Mouse (Mus musculus) hindbrain, embryonic 13.5 days (tissue): ENCODE data around the gene Olfr1395. TPM values are rescaled to one million over a fixed set of nuclear protein-coding genes. Genes with fewer than 3 reads are reported as not detected.
"Not testable (repeated sequence)": the region's sequence is repeated elsewhere in the genome, so short reads cannot be mapped to it uniquely, and the experiment has no call there.

Source experiments
- ATAC-seq: fragments of 200-750 bp; cut with Nextera tagmentation; 2 replicates; pipeline ENCODE4 v1.8.0; 2017; ENCODE audit warnings: moderate TSS enrichment; ENCODE audit not compliant: low FRiP score
- H3K27ac ChIP-seq: fragments of 300-500 bp; sonication (generic); 2 replicates; pipeline ENCODE4 v1.5.1; 2015; ENCODE audit warnings: inconsistent platforms, mild to moderate bottlenecking, moderate library complexity
- H3K27me3 ChIP-seq: fragments of 300-500 bp; sonication (generic); 2 replicates; pipeline ENCODE4 v1.6.1; 2015; ENCODE audit warnings: mild to moderate bottlenecking, inconsistent platforms
- H3K36me3 ChIP-seq: fragments of 300-500 bp; sonication (generic); 2 replicates; pipeline ENCODE4 v1.6.1; 2015; ENCODE audit warnings: mild to moderate bottlenecking, inconsistent platforms
- H3K4me1 ChIP-seq: fragments of 300-500 bp; sonication (generic); replicated peaks from 2 replicates; pipeline ENCODE4 v1.6.1; 2015; ENCODE audit warnings: inconsistent platforms
- H3K4me2 ChIP-seq: fragments of 300-500 bp; sonication (generic); 2 replicates; pipeline ENCODE4 v1.6.1; 2015; ENCODE audit warnings: inconsistent platforms, mild to moderate bottlenecking, moderate library complexity
- H3K4me3 ChIP-seq: fragments of 300-500 bp; sonication (generic); 2 replicates; pipeline ENCODE4 v1.5.1; 2015; ENCODE audit warnings: mild to moderate bottlenecking, inconsistent platforms
- H3K9ac ChIP-seq: fragments of 300-500 bp; sonication (generic); 2 replicates; pipeline ENCODE4 v1.6.1; 2015; ENCODE audit warnings: mild to moderate bottlenecking, inconsistent platforms
- H3K9me3 ChIP-seq: fragments of 300-500 bp; sonication (generic); 2 replicates; pipeline ENCODE4 v1.6.1; 2016; ENCODE audit warnings: inconsistent platforms
- WGBS: fragments of 180-500 bp; shearing (Covaris S2); methylation state at CpG from one replicate; pipeline ENCODE4 v1.1.7; 2015; 5-methylcytosine and 5-hydroxymethylcytosine counted together
- polyA plus RNA-seq: library from polyadenylated mRNA; unstranded; fragments of >200 nt; fragmentation: Nextera tagmentation; extraction: Ambion mirVana; gene quantifications from 2 replicates; pipeline ENCODE4 v1.2.1, GENCODE M21; 2015

Olfr1395 gene
- polyA plus RNA-seq, 1 experiment from 2014 or later = not detected

GRCm38 (mm10) chr11:49186955-49187488 lies 44.9 kb downstream of the Olfr1395 start, which contains the start of gene Btnl9:
Gene Btnl9 (minus strand): TSS chr11:49187159.
- H3K4me3 ChIP-seq = no peak within 1 kb of the TSS
- H3K9ac ChIP-seq = no peak within 1 kb of the TSS
- H3K27ac ChIP-seq = no peak within 1 kb of the TSS
- WGBS = 85% methylated on average over 8 of the region's 8 CpGs
- H3K36me3 ChIP-seq = no peaks in the 10 kb centered on the region
- ATAC-seq = no peak
- H3K9me3 ChIP-seq = no peaks in the 10 kb centered on the region
- H3K4me2 ChIP-seq = no peak within 1 kb of the TSS
- H3K27me3 ChIP-seq = no peaks in the 10 kb centered on the region
- H3K4me1 ChIP-seq = no peaks in the 10 kb centered on the region

DNA sequence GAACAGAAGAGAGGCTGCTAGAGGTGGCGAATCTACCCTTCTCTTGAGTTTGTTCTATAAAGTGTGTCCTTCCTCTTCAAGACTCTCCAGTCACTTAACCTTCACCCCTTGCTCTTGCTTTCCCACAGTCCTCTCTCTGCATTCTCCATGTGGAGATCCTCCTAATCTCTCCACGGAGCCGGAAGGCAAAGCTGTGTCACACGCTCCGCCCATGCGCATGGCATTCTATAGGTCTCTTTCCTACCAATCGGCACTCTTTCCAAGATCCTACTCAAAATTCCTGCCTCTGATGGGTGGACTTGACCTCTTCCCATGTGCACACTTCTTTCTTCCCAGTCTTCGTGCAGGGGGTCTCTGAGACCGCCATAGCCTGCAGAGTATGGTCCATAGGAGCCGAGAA lies 45.6 kb downstream of the Olfr1395 start:
- Histone ChIP-seq H3K27me3 (no peaks in the 10 kb centered on the region), H3K4me1 (no peaks in the 10 kb centered on the region), H3K4me2 (no peak overlapping the region), H3K9me3 (no peaks in the 10 kb centered on the region), H3K27ac (no peak overlapping the region), H3K36me3 (no peaks in the 10 kb centered on the region), H3K9ac (no peak overlapping the region), H3K4me3 (no peak overlapping the region)
- WGBS = 82% methylated on average over 10 of the region's 10 CpGs
- ATAC-seq = no peak

GRCm38 (mm10) chr11:49189737-49190136 lies 47.7 kb downstream of the Olfr1395 start:
- ATAC-seq = no peak
- no peaks in the 10 kb centered on the region for H3K9me3 ChIP-seq
- H3K9ac ChIP-seq = no peak overlapping the region
- 11% methylated on average over 7 of the region's 7 CpGs for WGBS
- no peak overlapping the region for H3K27ac ChIP-seq
- H3K27me3 ChIP-seq = no peaks in the 10 kb centered on the region
- no peak overlapping the region for H3K4me3 ChIP-seq
- no peaks in the 10 kb centered on the region for H3K4me1 ChIP-seq
- no peaks in the 10 kb centered on the region for H3K36me3 ChIP-seq
- no peak overlapping the region for H3K4me2 ChIP-seq

DNA sequence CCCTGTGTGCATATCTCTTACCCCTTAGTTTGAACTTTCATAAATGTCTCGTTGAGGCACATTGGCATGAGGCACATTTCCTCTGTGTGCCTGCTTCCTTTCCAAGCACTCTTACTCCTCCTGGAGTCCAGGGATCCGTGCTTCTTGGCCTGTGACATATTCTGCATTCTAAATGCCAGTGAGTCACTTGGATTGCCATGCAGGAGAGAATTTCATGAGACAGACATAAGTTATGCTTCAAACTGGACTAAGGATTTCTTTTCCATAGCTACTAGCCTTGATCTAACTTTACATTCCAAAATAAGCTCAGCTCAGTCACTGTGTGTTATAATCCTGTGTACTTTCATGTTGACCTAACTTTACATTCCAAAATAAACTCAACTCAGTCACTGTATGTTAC lies 49.0 kb downstream of the Olfr1395 start:
- no peak overlapping the region for H3K4me2 ChIP-seq
- ATAC-seq = no peak
- 61% methylated on average over 2 of the region's 2 CpGs for WGBS
- H3K9me3 ChIP-seq = no peaks in the 10 kb centered on the region
- no peak overlapping the region for H3K4me3 ChIP-seq
- H3K27me3 ChIP-seq = no peaks in the 10 kb centered on the region
- H3K4me1 ChIP-seq = no peaks in the 10 kb centered on the region
- H3K9ac ChIP-seq = no peak overlapping the region
- H3K36me3 ChIP-seq = no peaks in the 10 kb centered on the region
- no peak overlapping the region for H3K27ac ChIP-seq

DNA sequence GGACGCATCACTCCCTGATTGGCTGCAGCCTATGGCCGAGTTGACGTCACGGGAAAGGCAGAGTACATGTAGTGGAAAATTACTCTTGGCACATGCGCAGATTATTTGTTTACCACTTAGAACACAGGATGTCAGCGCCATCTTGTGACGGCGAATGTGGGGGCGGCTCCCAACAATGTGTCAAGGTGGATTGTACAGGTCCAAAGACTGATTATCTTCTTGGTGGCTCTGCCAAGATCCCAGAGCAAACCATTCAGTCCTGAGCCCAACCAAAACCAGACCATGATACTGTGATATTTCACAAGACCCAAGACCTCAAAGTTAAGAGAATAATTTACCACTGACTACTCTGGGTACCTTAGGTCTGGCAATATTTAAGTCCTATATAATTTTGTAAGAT lies 52.7 kb downstream of the Olfr1395 start:
- not testable (repeated sequence) for ATAC-seq, H3K27me3 ChIP-seq, H3K27ac ChIP-seq, H3K4me2 ChIP-seq, H3K4me3 ChIP-seq, H3K36me3 ChIP-seq, H3K4me1 ChIP-seq, H3K9me3 ChIP-seq, H3K9ac ChIP-seq
- WGBS = 97% methylated on average over 9 of the region's 9 CpGs

GRCm38 (mm10) chr11:49195819-49196322 lies 53.8 kb downstream of the Olfr1395 start:
- no peak overlapping the region for H3K9ac ChIP-seq
- ATAC-seq = no peak
- no peaks in the 10 kb centered on the region for H3K27me3 ChIP-seq
- no peak overlapping the region for H3K4me2 ChIP-seq
- H3K4me3 ChIP-seq = no peak overlapping the region
- 97% methylated on average over 7 of the region's 7 CpGs for WGBS
- no peaks in the 10 kb centered on the region for H3K36me3 ChIP-seq
- no peaks in the 10 kb centered on the region for H3K4me1 ChIP-seq
- H3K27ac ChIP-seq = no peak overlapping the region
- no peaks in the 10 kb centered on the region for H3K9me3 ChIP-seq

Other genes starting within 250 kb of the Olfr1395 start
- gene Gm5431, start 240.1 kb upstream of the Olfr1395 start, polyA plus RNA-seq = 0.13 and 0.16 TPM in 2 replicates
- gene Psme2b, start 196.1 kb upstream of the Olfr1395 start, polyA plus RNA-seq = 1.9 and 2.2 TPM in 2 replicates
- gene Olfr56, start 163.4 kb upstream of the Olfr1395 start, polyA plus RNA-seq = not detected in 2 replicates
- 0.16 and 0.31 TPM in 2 replicates for gene 9930111J21Rik1, start 162.9 kb upstream of the Olfr1395 start, polyA plus RNA-seq
- not detected in 2 replicates for gene Gm12185, start 150.0 kb upstream of the Olfr1395 start, polyA plus RNA-seq
- 0.08 TPM in 1 of 2 replicates, not detected in the other for gene Tgtp1, start 148.1 kb upstream of the Olfr1395 start, polyA plus RNA-seq
- gene 9930111J21Rik2, start 91.0 kb upstream of the Olfr1395 start, polyA plus RNA-seq = 0.25 and 0.28 TPM in 2 replicates
- gene Tgtp2, start 78.1 kb upstream of the Olfr1395 start, polyA plus RNA-seq = not detected in 2 replicates
- 0.66 and 0.98 TPM in 2 replicates for gene Ifi47, start 65.7 kb upstream of the Olfr1395 start, polyA plus RNA-seq
- not detected in 2 replicates for gene Olfr1396, start 27.4 kb upstream of the Olfr1395 start, polyA plus RNA-seq
- gene Olfr1394, start 12.1 kb downstream of the Olfr1395 start, polyA plus RNA-seq = not detected in 2 replicates
- gene Btnl9, start 44.9 kb downstream of the Olfr1395 start, polyA plus RNA-seq = 0.05 and 0.10 TPM in 2 replicates
- gene Zfp62, start 61.0 kb downstream of the Olfr1395 start, polyA plus RNA-seq = 53.4 and 54.6 TPM in 2 replicates
- gene Mgat1, start 101.9 kb downstream of the Olfr1395 start, polyA plus RNA-seq = 31.0 and 34.0 TPM in 2 replicates
- 0.22 TPM in 1 of 2 replicates, not detected in the other for gene Olfr1393, start 136.0 kb downstream of the Olfr1395 start, polyA plus RNA-seq
- gene Olfr1392, start 143.0 kb downstream of the Olfr1395 start, polyA plus RNA-seq = not detected in 2 replicates
- not detected in 2 replicates for gene Olfr10, start 162.5 kb downstream of the Olfr1395 start, polyA plus RNA-seq
- gene Olfr1391, start 180.5 kb downstream of the Olfr1395 start, polyA plus RNA-seq = not detected in 2 replicates
- not detected in 2 replicates for gene Olfr1390, start 192.9 kb downstream of the Olfr1395 start, polyA plus RNA-seq